Mouse (Mus musculus) erythroblast, embryonic 14.5 days (primary cell): ENCODE results near the gene Sorbs1.

Experiments
- GATA1 ChIP-seq: IDR thresholded peaks from 2 replicates; pipeline ENCODE4 v1.6.1; 2012; ENCODE audit warnings: low read length, inconsistent platforms, mixed read lengths
- TAL1 ChIP-seq: IDR thresholded peaks from 3 replicates; pipeline ENCODE4 v1.6.1; 2012; ENCODE audit warnings: low read length, inconsistent platforms, mixed read lengths

- TF ChIP-seq TAL1, result peak; percentile 54
- TF ChIP-seq GATA1, result peak; percentile 82
These were observed 22.9 kb upstream of the Sorbs1 start for GRCm38 (mm10) chr19:40536526-40536925.
